Mouse (Mus musculus): ENCODE measurements around the gene Ss18l2. TPM values are rescaled to one million over a fixed set of nuclear protein-coding genes. Genes with fewer than 3 reads are reported as not detected.

Gene Ss18l2
- total and polyA plus RNA-seq, 2 experiments from 2014 or later, result 69.5 to 185 TPM

DNA sequence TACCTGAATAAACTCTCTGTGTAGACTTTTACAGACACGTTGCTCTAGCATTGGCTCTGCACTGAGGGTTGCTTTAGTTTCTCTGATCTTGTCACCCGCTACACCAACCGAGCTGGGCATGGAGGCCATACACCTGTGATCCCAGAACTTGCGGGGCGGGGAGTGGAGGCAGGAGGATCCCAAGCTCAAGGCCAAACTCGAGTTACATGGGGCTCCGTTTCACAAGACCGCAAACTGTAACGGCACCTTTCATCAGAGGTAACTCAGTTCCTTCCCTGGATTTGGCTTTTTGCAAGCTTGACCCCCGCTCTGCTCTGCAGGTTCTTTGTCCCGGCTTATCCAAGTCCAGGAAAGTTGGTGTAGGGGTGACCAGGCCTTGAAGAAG lies 5.9 kb upstream of the Ss18l2 start:
- Histone ChIP-seq H3K4me3 (ENCODE audit: low read depth, low read length) (peak overlapping the region; percentile 89), H3K36me3 (ENCODE audit: insufficient read depth) (peaks cover 8% of the 10 kb centered on the region), H3K9me3 (ENCODE audit: low read length) (no peaks in the 10 kb centered on the region), H3K27me3 (ENCODE audit: insufficient read depth, low read length) (no peaks in the 10 kb centered on the region), H3K27ac (ENCODE audit: low read depth, low read length) (no peak overlapping the region), H3K4me1 (ENCODE audit: insufficient read depth) (peaks cover 17% of the 10 kb centered on the region; the same call in 1 of the 2 replicates), H3K9ac (peak overlapping the region; percentile 71), H3K4me2 (ENCODE audit: low read depth) (peak overlapping the region; percentile 96)
- DNase-seq (no peak), ATAC-seq (no peak)
- TF ChIP-seq CTCF (IDR thresholded peaks at IDR 0.05; ENCODE audit: low read depth), result no peak
- 42% methylated on average over 11 of the region's 11 CpGs for WGBS

DNA sequence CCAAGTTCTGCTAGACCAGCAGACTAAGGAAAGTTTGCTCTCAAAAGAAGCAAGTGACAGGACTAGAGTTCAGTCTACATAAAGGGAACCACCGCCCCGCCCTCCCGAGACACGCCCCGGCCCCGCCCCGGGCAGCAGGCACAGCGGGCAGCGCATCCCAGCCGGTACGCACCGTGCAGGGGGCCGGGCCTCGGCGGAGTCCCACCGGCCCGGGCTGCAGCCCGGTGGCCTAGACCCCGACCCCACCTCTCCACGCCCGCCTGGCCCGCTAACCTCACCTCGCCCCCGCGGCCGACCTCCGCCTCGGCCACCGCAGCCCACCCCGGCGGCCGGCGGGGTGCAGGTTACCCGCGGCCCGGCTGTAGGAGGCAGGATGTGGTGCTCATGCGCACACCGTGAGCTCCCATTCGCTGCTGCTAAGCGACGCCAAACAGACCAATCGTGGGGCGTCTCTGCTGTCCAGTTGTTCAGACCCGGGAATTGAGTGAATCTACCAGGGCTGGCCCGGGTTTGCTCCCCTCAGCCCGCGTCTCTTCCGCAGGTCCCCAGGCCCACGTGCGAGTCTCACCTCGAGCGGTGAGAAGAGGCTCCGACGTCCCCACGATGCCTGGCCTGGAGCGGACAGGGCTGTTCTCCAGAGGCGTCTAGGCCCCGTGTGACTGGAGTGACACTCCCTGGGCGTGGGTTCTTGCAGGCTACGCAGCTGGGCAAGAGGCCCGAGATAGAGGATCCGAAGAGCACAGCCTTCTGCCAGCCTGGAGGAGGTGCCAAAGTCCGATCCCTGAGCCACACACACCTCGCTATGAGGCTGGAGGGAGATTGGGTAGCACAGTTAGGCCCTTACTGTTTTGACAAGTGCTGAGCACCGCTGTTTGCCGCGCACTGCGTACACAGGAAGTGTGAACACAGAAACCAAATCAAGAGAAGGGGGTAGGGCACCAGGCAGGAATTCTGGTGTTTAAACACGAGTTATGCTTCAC lies 5.2 kb upstream of the Ss18l2 start, which contains the start of gene Sec22c:
Gene Sec22c, minus strand, starts transcription at position 845 of the 980 bp plus-strand sequence.
- Histone ChIP-seq H3K9ac (peak within 1 kb of the TSS; percentile 71), H3K36me3 (ENCODE audit: insufficient read depth) (peaks cover 4% of the 10 kb centered on the region; the same call in 1 of the 2 replicates), H3K27me3 (ENCODE audit: insufficient read depth, low read length) (no peaks in the 10 kb centered on the region), H3K27ac (ENCODE audit: low read depth, low read length) (peak within 1 kb of the TSS; percentile 76), H3K4me3 (ENCODE audit: low read depth, low read length) (peak within 1 kb of the TSS; percentile 89), H3K4me1 (ENCODE audit: insufficient read depth) (peaks cover 17% of the 10 kb centered on the region; the same call in 1 of the 2 replicates), H3K4me2 (ENCODE audit: low read depth) (peak within 1 kb of the TSS; percentile 96), H3K9me3 (ENCODE audit: low read length) (no peaks in the 10 kb centered on the region)
- peak; percentile 99 for ATAC-seq
- no peak for TF ChIP-seq CTCF (IDR thresholded peaks at IDR 0.05; ENCODE audit: low read depth)
- WGBS, result 1% methylated on average over 56 of the region's 69 CpGs
- peak; percentile 92 for DNase-seq

GRCm38 (mm10) chr9:121706029-121706675 lies 4.0 kb upstream of the Ss18l2 start:
- WGBS, result 81% methylated on average over 6 of the region's 6 CpGs
- Histone ChIP-seq H3K9ac (no peak overlapping the region), H3K27ac (ENCODE audit: low read depth, low read length) (no peak overlapping the region), H3K9me3 (ENCODE audit: low read length) (no peaks in the 10 kb centered on the region), H3K36me3 (ENCODE audit: insufficient read depth) (no peaks in the 10 kb centered on the region), H3K27me3 (ENCODE audit: insufficient read depth, low read length) (no peaks in the 10 kb centered on the region), H3K4me1 (ENCODE audit: insufficient read depth) (peaks cover 21% of the 10 kb centered on the region), H3K4me3 (ENCODE audit: low read depth, low read length) (no peak overlapping the region), H3K4me2 (ENCODE audit: low read depth) (no peak overlapping the region)
- DNase-seq, result no peak
- TF ChIP-seq CTCF (IDR thresholded peaks at IDR 0.05; ENCODE audit: low read depth), result no peak
- no peak for ATAC-seq

DNA sequence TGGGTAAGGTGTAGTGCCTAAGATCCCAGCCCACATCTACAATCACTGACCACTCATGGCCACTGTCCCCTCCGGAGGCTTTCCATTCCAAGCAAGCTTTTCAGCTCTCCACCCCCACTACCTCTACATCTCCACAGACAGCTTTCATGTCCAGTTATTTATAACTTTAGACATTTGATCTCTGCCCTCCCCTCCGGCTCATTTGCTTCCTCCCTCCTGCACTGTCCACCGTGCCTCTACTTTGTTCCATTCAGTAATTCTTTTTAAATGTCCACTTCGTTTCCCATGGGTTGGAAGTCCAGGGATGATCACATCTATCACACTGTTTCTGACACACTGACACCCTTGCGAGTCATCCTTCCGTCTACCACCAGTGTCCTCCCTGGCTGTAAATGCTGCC lies 2.3 kb upstream of the Ss18l2 start:
- H3K4me1 ChIP-seq (ENCODE audit: insufficient read depth), result peaks cover 29% of the 10 kb centered on the region
- H3K27me3 ChIP-seq (ENCODE audit: insufficient read depth, low read length), result no peaks in the 10 kb centered on the region
- ATAC-seq (no peak), DNase-seq (no peak)
- H3K4me3 ChIP-seq (ENCODE audit: low read depth, low read length), result no peak overlapping the region
- peaks cover 8% of the 10 kb centered on the region for H3K36me3 ChIP-seq (ENCODE audit: insufficient read depth)
- WGBS, result 75% methylated on average over 6 of the region's 6 CpGs
- H3K9me3 ChIP-seq (ENCODE audit: low read length), result no peaks in the 10 kb centered on the region
- H3K27ac ChIP-seq (ENCODE audit: low read depth, low read length), result no peak overlapping the region
- TF ChIP-seq CTCF (IDR thresholded peaks at IDR 0.05; ENCODE audit: low read depth), result no peak
- no peak overlapping the region for H3K4me2 ChIP-seq (ENCODE audit: low read depth)
- no peak overlapping the region for H3K9ac ChIP-seq

DNA sequence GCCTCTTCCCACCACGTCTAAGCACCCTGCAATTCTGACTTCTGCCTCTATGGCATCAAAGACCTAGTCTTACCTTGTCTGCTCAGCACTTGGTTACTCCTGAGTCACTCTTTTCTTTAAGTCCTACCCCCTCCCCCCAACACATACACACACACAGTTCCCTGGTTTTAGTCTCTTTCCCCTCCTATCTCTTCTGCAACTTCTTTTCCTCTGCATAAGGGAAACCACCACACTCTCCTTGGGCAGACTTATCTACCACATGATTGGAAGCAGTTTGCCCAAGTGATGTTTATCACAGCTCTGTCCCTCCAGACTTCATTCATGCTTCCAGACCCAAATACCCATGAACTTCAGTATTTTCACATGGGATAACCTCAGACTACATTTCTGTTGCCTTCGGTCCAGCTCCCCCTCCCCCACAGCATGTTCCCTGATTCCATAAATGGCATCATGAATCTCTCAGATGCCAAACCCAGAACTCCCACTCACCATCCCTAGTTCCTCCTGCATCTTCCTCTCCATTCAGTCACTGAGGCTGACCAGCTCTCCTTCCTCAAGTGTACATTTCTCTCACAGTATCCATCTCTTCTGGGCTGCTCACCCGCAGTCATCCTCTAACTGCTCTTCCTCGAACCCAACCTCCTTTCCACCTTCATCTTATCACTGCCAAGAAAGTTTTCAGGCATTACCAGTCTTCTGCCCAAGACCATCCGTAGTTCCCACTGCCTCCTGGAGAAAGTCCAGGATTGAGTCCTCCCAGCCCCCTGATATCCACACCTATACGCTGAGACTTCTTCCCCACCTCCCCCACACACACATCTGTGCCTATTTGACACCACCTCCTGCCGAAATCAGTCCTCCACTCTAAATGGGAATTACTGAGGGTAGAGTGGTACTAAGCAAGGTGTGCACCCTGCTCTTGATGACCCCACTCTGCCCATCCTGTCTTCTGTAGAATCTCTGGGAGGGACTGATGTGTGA lies 1.3 kb upstream of the Ss18l2 start:
- peaks cover 12% of the 10 kb centered on the region for H3K36me3 ChIP-seq (ENCODE audit: insufficient read depth)
- no peak overlapping the region for H3K4me3 ChIP-seq (ENCODE audit: low read depth, low read length)
- H3K27me3 ChIP-seq (ENCODE audit: insufficient read depth, low read length), result no peaks in the 10 kb centered on the region
- no peak for TF ChIP-seq CTCF (IDR thresholded peaks at IDR 0.05; ENCODE audit: low read depth)
- no peak overlapping the region for H3K4me2 ChIP-seq (ENCODE audit: low read depth)
- DNase-seq (no peak), ATAC-seq (no peak)
- no peak overlapping the region for H3K9ac ChIP-seq
- WGBS, result 73% methylated on average over 7 of the region's 7 CpGs
- H3K27ac ChIP-seq (ENCODE audit: low read depth, low read length), result no peak overlapping the region
- H3K4me1 ChIP-seq (ENCODE audit: insufficient read depth), result peaks cover 26% of the 10 kb centered on the region
- H3K9me3 ChIP-seq (ENCODE audit: low read length), result no peaks in the 10 kb centered on the region

DNA sequence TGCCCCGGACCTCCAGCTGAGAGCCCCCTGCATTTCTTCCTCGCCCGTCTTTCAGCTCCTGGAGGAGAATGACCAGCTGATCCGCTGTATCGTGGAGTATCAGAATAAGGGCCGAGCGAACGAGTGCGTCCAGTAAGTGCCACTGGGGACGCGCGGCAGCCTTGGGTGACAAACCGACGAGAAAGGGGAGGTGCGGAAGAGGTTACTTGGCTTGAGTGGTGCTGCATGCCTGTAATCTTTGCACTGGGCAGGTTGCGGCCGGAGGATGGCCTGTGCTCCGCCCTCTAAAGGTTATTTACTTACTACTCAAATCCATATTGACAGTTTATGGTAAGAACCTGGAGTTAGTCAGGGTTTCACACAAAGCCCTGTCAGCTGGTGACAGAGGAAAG lies 451 bp downstream of the Ss18l2 start:
- H3K9ac ChIP-seq, result peak overlapping the region; percentile 93
- H3K4me2 ChIP-seq (ENCODE audit: low read depth), result peak overlapping the region; percentile 67
- peak overlapping the region; percentile 92 for H3K27ac ChIP-seq (ENCODE audit: low read depth, low read length)
- H3K4me3 ChIP-seq (ENCODE audit: low read depth, low read length), result peak overlapping the region; percentile 88
- no peaks in the 10 kb centered on the region for H3K27me3 ChIP-seq (ENCODE audit: insufficient read depth, low read length)
- H3K4me1 ChIP-seq (ENCODE audit: insufficient read depth), result peaks cover 13% of the 10 kb centered on the region
- TF ChIP-seq CTCF (IDR thresholded peaks at IDR 0.05; ENCODE audit: low read depth), result no peak
- WGBS, result under 1% methylated on average over 18 of the region's 18 CpGs
- peaks cover 12% of the 10 kb centered on the region for H3K36me3 ChIP-seq (ENCODE audit: insufficient read depth)
- no peaks in the 10 kb centered on the region for H3K9me3 ChIP-seq (ENCODE audit: low read length)
- ATAC-seq, result peak; percentile 13; the same call in 1 of the 2 replicates
- no peak for DNase-seq

Data from forebrain, postnatal 0 days (tissue).